Mouse (Mus musculus) monocyte, adult 59 days (primary cell): Measurements from ENCODE around the gene Olfr782. TPM values are rescaled to one million over a fixed set of nuclear protein-coding genes. Genes with fewer than 3 reads are reported as not detected.

Experiments used
- total RNA-seq, 2 experiments: library from RNA; stranded (reverse); gene quantifications; one replicate each; pipeline ENCODE4 v1.2.4; 2023

The Olfr782 gene
- total RNA-seq: not detected

DNA sequence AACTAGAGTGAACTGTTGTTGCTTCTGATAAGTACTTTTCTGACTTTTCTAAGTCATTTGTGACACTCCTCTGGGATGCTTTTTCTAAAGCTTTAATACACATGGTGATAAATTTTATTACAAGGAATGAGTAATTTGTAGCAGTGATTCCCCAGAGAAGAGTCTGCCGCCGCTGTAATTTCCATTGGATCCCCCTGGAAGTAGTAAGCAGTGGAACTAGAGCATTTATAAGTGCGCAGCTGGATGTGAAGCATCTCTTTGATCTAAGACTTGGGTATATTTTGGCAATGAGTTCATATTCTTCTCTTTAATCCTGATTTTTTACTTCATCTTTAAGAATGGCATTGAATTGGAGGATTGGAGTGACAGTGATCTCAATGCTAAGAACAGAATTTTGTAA is at the start of gene Olfr782:
TSS of gene Olfr782 (plus strand) at position 301 of the 400 bp plus-strand sequence.

GRCm38 (mm10) chr10:129317817-129318216 is 30.8 kb upstream of the Olfr782 start, which contains the start of gene Olfr780:
Olfr780 (plus strand) TSS chr10:129318117.

DNA sequence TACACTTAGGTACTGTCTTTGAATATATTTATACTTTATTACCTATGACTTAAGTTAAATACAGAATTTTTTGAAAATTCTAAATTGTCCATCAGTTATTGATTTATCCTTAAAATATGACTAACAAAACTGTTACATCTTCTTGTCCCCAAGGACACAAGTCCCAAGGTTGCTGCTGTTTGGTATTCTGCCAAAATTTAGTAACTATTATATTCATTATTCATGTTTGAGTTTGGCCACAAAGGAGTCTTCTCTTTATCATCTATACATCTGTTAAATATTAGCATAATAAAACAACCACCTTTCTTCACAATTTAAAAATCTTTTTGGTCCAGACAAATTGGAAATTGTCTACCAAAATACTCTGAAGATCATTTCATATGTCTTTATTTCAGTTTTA is 20.1 kb upstream of the Olfr782 start, which contains the start of gene Olfr781:
TSS of gene Olfr781 (plus strand) at position 301 of the 400 bp plus-strand sequence.

GRCm38 (mm10) chr10:129383783-129384182 is 35.1 kb downstream of the Olfr782 start, which contains the start of gene Olfr784:
Olfr784 (plus strand) TSS chr10:129384083.

Other genes with a start within 250 kb of the Olfr782 start
- not detected for gene Olfr768, start 249.5 kb upstream of the Olfr782 start, total RNA-seq
- gene Olfr769, start 231.0 kb upstream of the Olfr782 start, total RNA-seq: not detected
- gene Olfr770, start 209.9 kb upstream of the Olfr782 start, total RNA-seq: not detected
- gene Olfr771, start 184.1 kb upstream of the Olfr782 start, total RNA-seq: not detected
- not detected for gene Olfr772, start 170.9 kb upstream of the Olfr782 start, total RNA-seq
- not detected for gene Olfr773, start 161.4 kb upstream of the Olfr782 start, total RNA-seq
- not detected for gene Olfr774, start 112.6 kb upstream of the Olfr782 start, total RNA-seq
- not detected for gene Olfr775, start 100.4 kb upstream of the Olfr782 start, total RNA-seq
- not detected for gene Olfr776, start 89.7 kb upstream of the Olfr782 start, total RNA-seq
- not detected for gene Olfr777, start 77.4 kb upstream of the Olfr782 start, total RNA-seq
- gene Olfr780, start 30.7 kb upstream of the Olfr782 start, total RNA-seq: not detected
- not detected for gene Olfr781, start 20.0 kb upstream of the Olfr782 start, total RNA-seq
- gene Olfr784, start 35.2 kb downstream of the Olfr782 start, total RNA-seq: not detected
- not detected for gene Olfr785, start 56.6 kb downstream of the Olfr782 start, total RNA-seq
- not detected for gene Olfr786, start 78.5 kb downstream of the Olfr782 start, total RNA-seq
- not detected for gene Olfr787, start 113.0 kb downstream of the Olfr782 start, total RNA-seq
- gene Olfr788, start 122.1 kb downstream of the Olfr782 start, total RNA-seq: not detected
- gene Olfr789, start 135.9 kb downstream of the Olfr782 start, total RNA-seq: not detected
- not detected for gene Olfr790, start 149.6 kb downstream of the Olfr782 start, total RNA-seq
- not detected for gene Olfr791, start 172.9 kb downstream of the Olfr782 start, total RNA-seq
- gene Olfr792, start 190.3 kb downstream of the Olfr782 start, total RNA-seq: not detected
- gene Olfr794, start 218.8 kb downstream of the Olfr782 start, total RNA-seq: not detected